Mouse (Mus musculus) right cerebral cortex, postnatal 36 days (tissue): ENCODE data around the gene Timp3.
A peak's percentile ranks its signal among the peaks of the same experiment; 100 is the strongest.

Experiments used
- DNase-seq, 2 experiments: peaks; one replicate each; pipeline ENCODE4 v3.0.0; 2022; ENCODE audit warnings: low spot score in 2 of 2, mixed read lengths in 1 of 2

Gene Timp3

DNA sequence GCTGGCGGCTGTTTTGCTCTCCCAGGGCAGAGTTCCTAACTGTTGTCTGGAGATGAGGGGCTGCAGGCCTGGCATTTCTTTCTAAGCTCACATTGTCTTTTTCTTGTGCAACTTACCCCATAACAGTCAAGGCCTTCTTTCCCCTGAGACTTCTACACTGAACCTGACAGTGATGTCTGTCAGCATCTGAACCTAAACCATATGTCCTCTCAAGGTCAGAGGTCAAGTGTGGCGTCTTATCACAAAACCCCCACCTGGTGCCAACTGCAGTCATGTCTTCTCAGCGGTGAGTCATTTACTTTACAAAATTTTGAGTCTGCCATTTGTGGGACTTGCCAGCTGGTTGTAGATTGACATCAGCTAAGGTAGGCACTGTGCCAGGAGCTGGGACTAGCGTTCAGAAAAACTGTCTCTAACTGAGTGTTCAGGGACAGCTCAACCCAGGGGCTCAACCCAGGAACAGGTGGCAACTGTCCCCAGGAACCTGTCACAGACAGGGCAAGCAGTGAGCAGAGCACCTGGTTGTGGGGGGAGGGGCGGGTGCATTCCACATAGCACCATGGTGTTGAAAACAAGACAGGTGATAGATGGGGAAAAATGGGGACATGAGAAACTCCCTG is 87.8 kb downstream of the Timp3 start:
- no peak for DNase-seq

DNA sequence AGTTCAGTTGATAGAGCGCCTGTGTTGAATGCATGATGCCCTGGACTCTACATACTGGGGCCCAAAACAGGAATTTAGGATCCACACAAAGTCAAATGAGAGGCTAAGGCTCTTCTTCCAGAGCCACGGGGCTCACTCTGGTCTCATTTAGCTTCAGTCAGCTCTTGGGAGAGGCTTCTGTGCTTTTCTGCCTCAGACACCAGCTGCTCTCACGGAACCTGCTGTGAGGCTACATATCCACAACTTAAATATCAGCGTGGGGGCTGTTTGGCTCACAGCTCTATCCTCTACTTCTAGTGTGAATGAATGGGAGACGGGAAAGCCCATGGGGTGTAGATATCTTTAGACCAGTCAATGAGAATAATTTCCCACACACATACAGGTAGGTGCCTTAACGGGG is 88.6 kb downstream of the Timp3 start:
- DNase-seq, result peak; percentile 50 to 65

DNA sequence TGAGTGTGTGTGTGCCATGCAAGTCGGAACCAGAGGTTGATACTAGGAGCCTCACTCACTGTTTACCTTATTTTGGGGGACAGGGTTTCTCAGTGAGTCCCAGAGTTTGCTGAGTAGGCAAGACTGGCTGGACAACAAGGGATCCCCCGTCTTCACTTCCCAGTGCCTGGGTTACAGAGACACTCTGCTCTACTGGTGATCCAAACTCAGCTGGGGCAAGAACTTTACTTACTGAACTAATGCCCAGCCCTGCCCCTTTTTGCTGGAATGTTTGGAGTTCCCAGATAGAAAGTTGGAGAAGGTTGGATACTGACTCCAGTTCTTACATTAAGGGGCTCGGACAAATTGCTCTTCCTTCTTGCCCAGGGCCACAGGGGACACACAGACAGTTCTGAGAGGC is 89.2 kb downstream of the Timp3 start:
- DNase-seq, result no peak

DNA sequence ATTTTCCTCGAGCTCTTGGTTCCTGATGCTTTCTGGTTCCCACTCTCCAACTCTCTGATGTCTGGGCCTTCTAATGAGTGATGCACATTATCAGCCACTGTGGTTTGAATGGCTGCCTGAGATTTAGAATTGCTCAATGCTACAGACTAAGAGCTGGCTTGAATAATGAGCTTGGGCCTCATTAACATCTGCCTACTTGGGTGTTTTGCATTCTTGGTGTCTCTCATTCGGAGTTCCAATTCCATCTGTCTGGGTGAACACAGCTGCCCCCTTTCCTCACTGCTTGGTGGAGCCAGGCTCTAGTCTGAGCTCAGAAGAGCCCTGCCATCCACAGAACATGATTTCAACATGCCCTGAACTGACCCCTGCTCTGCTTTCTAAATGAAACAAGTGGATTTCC is 89.7 kb downstream of the Timp3 start:
- peak in 1 of 2 experiments; percentile 14 for DNase-seq

DNA sequence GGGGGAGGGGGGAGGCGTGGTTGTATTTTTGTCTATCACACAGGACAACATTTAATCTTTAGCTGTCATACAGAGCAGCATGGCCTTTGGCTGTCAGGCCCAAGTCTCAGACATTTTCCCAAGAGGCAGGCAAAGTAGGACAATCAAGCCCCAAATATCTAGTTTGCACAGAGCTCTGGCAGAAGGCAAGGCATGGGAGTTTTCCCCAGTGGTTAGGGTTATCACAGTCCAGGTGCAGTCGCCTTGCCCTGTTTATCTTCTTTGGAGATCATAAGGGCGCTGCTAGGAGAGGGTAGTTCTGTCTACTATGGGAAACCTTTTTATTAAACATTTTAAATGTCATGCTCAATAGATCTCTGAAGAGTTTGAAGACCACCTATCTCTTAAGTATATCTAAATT is 92.2 kb downstream of the Timp3 start:
- no peak for DNase-seq

DNA sequence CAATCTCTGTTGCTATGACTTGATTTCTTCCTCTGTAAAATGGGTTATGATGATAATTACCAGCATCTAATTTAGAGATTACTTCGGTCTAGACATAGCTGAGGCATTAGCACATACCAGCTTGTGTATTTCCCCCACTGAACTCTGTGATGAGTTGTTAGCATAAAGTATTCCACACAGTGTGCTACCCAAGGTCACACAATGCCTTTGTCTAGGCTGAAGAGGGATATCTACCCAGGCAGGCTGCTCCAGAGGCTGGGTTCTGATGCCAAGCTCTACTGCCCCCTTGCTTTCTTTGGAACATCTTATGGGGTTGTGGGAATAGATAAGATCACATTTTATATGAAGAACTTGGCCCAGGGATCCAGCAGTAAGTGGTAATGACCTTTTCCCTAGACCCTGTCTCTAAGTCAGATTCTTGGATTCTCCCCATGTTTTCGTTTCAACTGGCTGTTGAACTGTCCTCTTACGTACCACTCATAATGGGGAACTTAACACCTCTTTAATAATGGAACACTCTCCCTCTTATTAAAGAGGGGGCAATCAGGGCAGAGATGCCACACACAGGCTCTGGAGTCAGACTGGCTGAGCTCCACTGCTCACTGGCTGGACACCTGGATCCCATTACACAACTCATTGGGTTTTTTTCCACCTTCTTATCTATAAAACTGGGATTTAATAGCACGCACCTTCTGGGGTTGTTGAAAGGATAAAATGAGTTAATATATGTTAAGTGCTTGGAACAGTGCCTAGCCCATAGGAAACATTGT is 97.6 kb downstream of the Timp3 start:
- DNase-seq, result no peak

DNA sequence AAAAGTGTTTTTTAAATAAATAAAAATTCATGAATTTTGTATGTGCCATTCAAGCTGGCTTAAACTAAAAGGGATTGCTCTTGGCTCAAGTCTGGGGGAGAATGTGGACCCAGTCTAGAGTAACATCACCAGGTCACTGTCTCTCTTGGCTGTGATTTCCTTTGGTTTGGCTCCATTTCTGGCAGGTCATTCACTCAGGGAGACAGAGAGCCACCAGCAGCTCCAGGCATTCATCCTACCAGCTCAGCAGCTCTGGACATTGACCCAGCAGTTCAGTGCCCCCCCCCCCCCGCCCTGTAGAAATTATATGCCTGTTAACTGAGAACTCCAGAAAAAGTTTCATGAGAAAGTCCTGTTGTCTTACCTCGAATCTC is 98.2 kb downstream of the Timp3 start:
- no peak for DNase-seq
